In the genomic region with DNA sequence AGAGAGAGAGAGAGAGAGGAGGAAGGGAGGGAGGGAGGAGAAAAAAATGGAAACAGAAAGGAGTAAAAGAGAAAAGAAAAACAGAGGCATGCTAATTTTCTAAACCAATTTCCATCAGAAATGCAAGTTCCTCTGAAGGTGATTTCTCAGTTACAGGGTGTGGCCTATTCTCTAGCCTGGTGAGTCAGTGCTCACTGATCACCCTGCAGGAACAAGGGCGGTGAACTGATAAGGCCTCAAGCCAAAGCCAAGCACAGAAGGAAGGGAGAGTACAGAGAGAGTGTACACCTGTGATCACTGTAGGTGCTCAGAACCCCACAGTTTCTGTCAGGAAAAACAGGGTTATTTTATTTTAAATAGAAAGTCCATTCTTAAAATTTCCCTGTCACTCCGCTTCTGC, we compare ENCODE assay signal across 22 mouse cellular contexts. TPM values are rescaled to one million over a fixed set of nuclear protein-coding genes. Genes with fewer than 3 reads are reported as not detected.
DNase-seq lines count a peak whose midpoint lies in the region; ATAC-seq and TF ChIP-seq lines count a peak whose summit lies in the region.
"Had no signal": no experiment of that assay in that cellular context is flagged by ENCODE, and none has a peak within 500 bp of the region (broad histone marks: within the 10 kb centered on the region; RNA-seq: fewer than 3 reads in every experiment).

No protein-coding gene starts in this region.

- no peak for ATAC-seq in liver, postnatal 0 days
- peak; percentile 62 for ATAC-seq in Patski
- ATAC-seq in intestine, embryonic 15.5 days: peak; percentile 93
- peak; percentile 88 for ATAC-seq in stomach, embryonic 16.5 days (ENCODE audit: insufficient read depth, low FRiP score)
- ATAC-seq: forebrain, embryonic 16.5 days; hindbrain, embryonic 16.5 days had no signal

- H3K4me2 ChIP-seq in liver, postnatal 0 days (ENCODE audit: low read depth, low read length): no peak overlapping the region
- H3K4me2 ChIP-seq in intestine, embryonic 15.5 days (replicated peaks): no peak overlapping the region
- H3K4me2 ChIP-seq in stomach, embryonic 16.5 days (ENCODE audit: low read depth, low read length): no peak overlapping the region
- H3K4me2 ChIP-seq: embryonic facial prominence, embryonic 12.5 days; heart, embryonic 12.5 days; kidney, embryonic 15.5 days had no signal

- POLR2A ChIA-PET in Patski (lab: Charles Lee): no interaction called here

- H3K36me3 ChIP-seq in liver, postnatal 0 days (replicated peaks; ENCODE audit: insufficient read depth, low read length): no peaks in the 10 kb centered on the region
- H3K36me3 ChIP-seq in intestine, embryonic 15.5 days: no peaks in the 10 kb centered on the region
- H3K36me3 ChIP-seq in stomach, embryonic 16.5 days (ENCODE audit: control insufficient read depth, insufficient read depth, low read length): no peaks in the 10 kb centered on the region
- H3K36me3 ChIP-seq: embryonic facial prominence, embryonic 12.5 days; heart, embryonic 12.5 days; kidney, embryonic 15.5 days had no signal

- H3K4me3 ChIP-seq in liver, postnatal 0 days (ENCODE audit: low read depth, low read length): no peak overlapping the region
- no peak overlapping the region for H3K4me3 ChIP-seq in intestine, embryonic 15.5 days (replicated peaks)
- no peak overlapping the region for H3K4me3 ChIP-seq in stomach, embryonic 16.5 days (replicated peaks; ENCODE audit: low read length)
- H3K4me3 ChIP-seq: embryonic facial prominence, embryonic 12.5 days; gastrocnemius, adult 2 months; heart, embryonic 12.5 days; kidney, embryonic 15.5 days had no signal

- H3K9ac ChIP-seq in liver, postnatal 0 days (replicated peaks): no peak overlapping the region
- H3K9ac ChIP-seq in intestine, embryonic 15.5 days: no peak overlapping the region
- H3K9ac ChIP-seq in stomach, embryonic 16.5 days (ENCODE audit: low read length): no peak overlapping the region
- H3K9ac ChIP-seq: embryonic facial prominence, embryonic 12.5 days; heart, embryonic 12.5 days; kidney, embryonic 15.5 days had no signal

- no peaks in the 10 kb centered on the region for H3K9me3 ChIP-seq in liver, postnatal 0 days (ENCODE audit: low read length)
- H3K9me3 ChIP-seq in intestine, embryonic 15.5 days: no peaks in the 10 kb centered on the region
- no peaks in the 10 kb centered on the region for H3K9me3 ChIP-seq in stomach, embryonic 16.5 days (replicated peaks; ENCODE audit: control insufficient read depth, low read length)
- H3K9me3 ChIP-seq: embryonic facial prominence, embryonic 12.5 days; heart, embryonic 12.5 days; kidney, embryonic 15.5 days had no signal

- in situ Hi-C loops in Patski (cut with MboI; ENCODE audit: low pct_unique_long_range_greater_than_20kb): no loop called here

- H3K4me1 ChIP-seq in liver, postnatal 0 days (ENCODE audit: insufficient read depth): no peaks in the 10 kb centered on the region
- H3K4me1 ChIP-seq in intestine, embryonic 15.5 days (replicated peaks): peaks cover 3% of the 10 kb centered on the region; the same call in 1 of the 2 replicates
- peaks cover 2% of the 10 kb centered on the region; the same call in 1 of the 2 replicates for H3K4me1 ChIP-seq in stomach, embryonic 16.5 days (ENCODE audit: control insufficient read depth, insufficient read depth, low read length)
- H3K4me1 ChIP-seq: embryonic facial prominence, embryonic 12.5 days; kidney, embryonic 15.5 days had no signal

- DNase-seq in liver (peak; percentile 15), Patski (ENCODE audit: low read depth, low spot score) (no peak)
- no peak for DNase-seq in liver, postnatal 0 days
- DNase-seq in thymus, postnatal 10 days (ENCODE audit: low spot score in 2 of 2): no peak
- DNase-seq in lung, postnatal 4 days: no peak
- DNase-seq in heart, adult 9 months (ENCODE audit: low spot score in 2 of 2): no peak
- DNase-seq: adrenal gland, adult 8-10 months; cerebellum, adult 11-12 months; cerebellum, postnatal 36 days; gastrocnemius, adult 2 months; heart, postnatal 4 days; lung, adult 2 months; lung, postnatal 36 days; midbrain, embryonic 14.5 days; thymus, postnatal 14 days had no signal

- CTCF ChIA-PET in Patski (lab: Charles Lee): interaction anchor here (1.0 kb wide), 1 partner anchor 9 kb away, joined by 3 read pairs; no protein-coding TSS in a partner anchor

- no peak for TF ChIP-seq CTCF in liver, postnatal 0 days (IDR thresholded peaks at IDR 0.05; ENCODE audit: low read depth)
- no peak for TF ChIP-seq CTCF in Patski (IDR thresholded peaks at IDR 0.05)

- WGBS in liver, postnatal 0 days (ENCODE audit: insufficient replicate concordance): 62% methylated on average over 2 of the region's 2 CpGs
- 75% methylated on average over 2 of the region's 2 CpGs for WGBS in intestine, embryonic 15.5 days
- 55% methylated on average over 2 of the region's 2 CpGs for WGBS in stomach, embryonic 16.5 days

- TF ChIP-seq EP300 in liver, postnatal 0 days (IDR thresholded peaks at IDR 0.05; ENCODE audit: low read depth): no peak

- H3K27ac ChIP-seq in liver, postnatal 0 days (ENCODE audit: low read depth): no peak overlapping the region
- no peak overlapping the region for H3K27ac ChIP-seq in intestine, embryonic 15.5 days
- peak overlapping the region; percentile 66 for H3K27ac ChIP-seq in stomach, embryonic 16.5 days (ENCODE audit: low read length)
- H3K27ac ChIP-seq: embryonic facial prominence, embryonic 12.5 days; gastrocnemius, adult 2 months; kidney, embryonic 15.5 days had no signal

- no peaks in the 10 kb centered on the region for H3K27me3 ChIP-seq in liver, postnatal 0 days (ENCODE audit: insufficient read depth, low read length)
- H3K27me3 ChIP-seq in Patski: no peaks in the 10 kb centered on the region
- no peaks in the 10 kb centered on the region for H3K27me3 ChIP-seq in intestine, embryonic 15.5 days (replicated peaks)
- H3K27me3 ChIP-seq in stomach, embryonic 16.5 days (ENCODE audit: control insufficient read depth, insufficient read depth, low read length): no peaks in the 10 kb centered on the region
- H3K27me3 ChIP-seq: embryonic facial prominence, embryonic 12.5 days; heart, embryonic 12.5 days; kidney, embryonic 15.5 days had no signal

RNA-seq across cellular contexts. Expression of gene Tnik, which starts 33.5 kb away (rescaled TPM):
- polyA plus RNA-seq in liver, postnatal 0 days (2015; fragmentation: Nextera tagmentation; extraction: Ambion mirVana): 1.0 and 1.3 TPM in 2 replicates
- polyA plus RNA-seq in Patski (2021): 20.7 TPM
- polyA plus RNA-seq in intestine, embryonic 15.5 days (2015; fragmentation: Nextera tagmentation; extraction: Ambion mirVana): 12.3 and 13.9 TPM in 2 replicates
- polyA plus RNA-seq in stomach, embryonic 16.5 days (2015; fragmentation: Nextera tagmentation; extraction: Ambion mirVana): 12.9 and 16.9 TPM in 2 replicates
